Mouse (Mus musculus) lung, adult 2 months (tissue): ENCODE results near the gene Fam198b.

Experiments
- CTCF ChIP-seq: fragments of 200-500 bp; IDR thresholded peaks from 2 replicates; pipeline ENCODE4 v1.5.1; 2011; ENCODE audit warnings: mild to moderate bottlenecking, low read length, control low read depth; ENCODE audit not compliant: insufficient read depth
- POLR2A ChIP-seq: fragments of 200-500 bp; IDR thresholded peaks from 2 replicates; pipeline ENCODE4 v1.6.1; 2011; ENCODE audit warnings: low read depth, mild to moderate bottlenecking, control low read depth, low read length, borderline replicate concordance; ENCODE audit errors: extremely low read depth

DNA sequence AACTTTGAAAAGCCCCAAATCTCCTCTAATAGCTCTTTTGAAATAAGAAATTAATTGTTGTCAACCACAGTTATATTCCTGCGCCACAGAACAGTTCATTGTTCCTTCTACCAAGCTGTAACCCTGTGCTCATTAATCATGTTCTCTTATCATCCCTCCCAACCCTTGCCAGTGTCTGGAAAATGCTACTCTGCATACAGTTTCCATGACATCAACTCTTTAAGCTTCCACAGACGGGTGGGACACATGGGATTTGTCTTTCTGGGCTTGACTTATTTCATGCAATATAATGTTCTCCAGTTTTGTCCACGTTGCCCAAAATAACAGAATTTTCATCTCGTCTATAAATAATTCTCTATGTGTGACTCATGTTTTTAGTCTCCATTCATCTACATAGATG lies 42.7 kb downstream of the Fam198b start:
- TF ChIP-seq CTCF (no peak), POLR2A (no peak)
